Mouse (Mus musculus) layer of hippocampus, adult 2 months (tissue): ENCODE measurements around the gene Abca2. TPM values are rescaled to one million over a fixed set of nuclear protein-coding genes. Genes with fewer than 3 reads are reported as not detected.

ENCODE experiments used
- DNase-seq, 2 experiments: peaks; one replicate each; pipeline ENCODE4 v3.0.0; 2022; ENCODE audit warnings: low spot score in 2 of 2
- H3K27ac ChIP-seq: fragments of 200-600 bp; 2 replicates; pipeline ENCODE4 v1.8.1; 2022
- H3K4me3 ChIP-seq: fragments of 200-600 bp; 2 replicates; pipeline ENCODE4 v1.8.1; 2022; ENCODE audit warnings: mild to moderate bottlenecking
- CTCF ChIP-seq: fragments of 200-600 bp; conservative IDR thresholded peaks from 2 replicates; pipeline ENCODE4 v1.8.1; 2022; ENCODE audit warnings: antibody characterized with exemption, mild to moderate bottlenecking, moderate library complexity
- long read RNA-seq, 2 experiments: library from polyadenylated mRNA; stranded (forward); transcript quantifications; one replicate each; pipeline ENCODE4 v2.0.0; 2021; ENCODE audit warnings: borderline mapping rate in 2 of 2
- total RNA-seq, 2 experiments: library from RNA; stranded (reverse); gene quantifications; 2 replicates each; pipeline ENCODE4 v1.2.3; 2021

The Abca2 gene
- 100 to 1,000 TPM; 159 to 167 TPM for total RNA-seq
- long read RNA-seq, experiment 1, full-length matches to known transcripts, result 24 of 133 reads
- long read RNA-seq, experiment 1, partial matches to known transcripts, result 83 of 133 reads
- long read RNA-seq, experiment 1, other reads (novel, unspliced or antisense), result 26 of 133 reads
- long read RNA-seq, experiment 2, full-length matches to known transcripts, result 25 of 163 reads
- long read RNA-seq, experiment 2, partial matches to known transcripts, result 98 of 163 reads
- long read RNA-seq, experiment 2, other reads (novel, unspliced or antisense), result 40 of 163 reads

- peak within 1 kb of the TSS; percentile 95 for H3K27ac ChIP-seq
- TF ChIP-seq CTCF, result peak; percentile 92
- peak; percentile 95 to 96 for DNase-seq
These were observed at the start of gene Abca2 for GRCm38 (mm10) chr2:25428442-25429236. Gene Abca2, plus strand, starts transcription at chr2:25428703.

GRCm38 (mm10) chr2:25384492-25384891 lies 44.0 kb upstream of the Abca2 start:
- no peak overlapping the region for H3K27ac ChIP-seq
- TF ChIP-seq CTCF, result no peak
- H3K4me3 ChIP-seq, result no peak overlapping the region
- no peak for DNase-seq

More at GRCm38 (mm10) chr2:25428442-25429236, at the start of gene Abca2:
- H3K4me3 ChIP-seq, result peak within 1 kb of the TSS; percentile 87

GRCm38 (mm10) chr2:25391266-25391665 lies 37.2 kb upstream of the Abca2 start:
- TF ChIP-seq CTCF, result no peak
- DNase-seq, result no peak
- H3K4me3 ChIP-seq, result no peak overlapping the region
- no peak overlapping the region for H3K27ac ChIP-seq

- H3K4me3 ChIP-seq, result no peak overlapping the region
- DNase-seq, result peak; percentile 52 to 54
- peak overlapping the region; percentile 77 for H3K27ac ChIP-seq
- TF ChIP-seq CTCF, result no peak
These were observed 34.0 kb upstream of the Abca2 start for GRCm38 (mm10) chr2:25394281-25395221.

GRCm38 (mm10) chr2:25395721-25396596 lies 32.5 kb upstream of the Abca2 start, which contains the start of gene Entpd2:
Gene Entpd2, plus strand, starts transcription at chr2:25395874.
- Histone ChIP-seq H3K27ac (peak within 1 kb of the TSS; percentile 77), H3K4me3 (peak within 1 kb of the TSS; percentile 56)
- DNase-seq, result no peak
- peak; percentile 42; the same call in 1 of the 2 replicates for TF ChIP-seq CTCF

- TF ChIP-seq CTCF, result no peak
- H3K27ac ChIP-seq, result peak overlapping the region; percentile 77
- peak in 1 of 2 experiments; percentile 60 for DNase-seq
- peak overlapping the region; percentile 56 for H3K4me3 ChIP-seq
These were observed 31.9 kb upstream of the Abca2 start for GRCm38 (mm10) chr2:25396597-25396983.

- peak overlapping the region; percentile 77 for H3K27ac ChIP-seq
- TF ChIP-seq CTCF, result no peak
- no peak for DNase-seq
- H3K4me3 ChIP-seq, result peak overlapping the region; percentile 56; the same call in 1 of the 2 replicates
These were observed 31.5 kb upstream of the Abca2 start for GRCm38 (mm10) chr2:25397010-25397409.

- TF ChIP-seq CTCF, result no peak
These were observed 30.4 kb upstream of the Abca2 start for GRCm38 (mm10) chr2:25398065-25398464.

GRCm38 (mm10) chr2:25399051-25399450 lies 29.5 kb upstream of the Abca2 start, which contains the start of gene Npdc1:
Gene Npdc1, plus strand, starts transcription at chr2:25399351.
- no peak for DNase-seq
- H3K4me3 ChIP-seq, result no peak within 1 kb of the TSS

More at GRCm38 (mm10) chr2:25398065-25398464, 30.4 kb upstream of the Abca2 start:
- no peak overlapping the region for H3K27ac ChIP-seq
- DNase-seq, result no peak
- no peak overlapping the region for H3K4me3 ChIP-seq

GRCm38 (mm10) chr2:25400291-25400690 lies 28.2 kb upstream of the Abca2 start:
- TF ChIP-seq CTCF, result no peak
- Histone ChIP-seq H3K27ac (0 out of 2 replicates have a peak overlapping the region, but pooled peaks have one; percentile 14), H3K4me3 (peak overlapping the region; percentile 47; the same call in 1 of the 2 replicates)
- DNase-seq, result no peak

More at GRCm38 (mm10) chr2:25399051-25399450, 29.5 kb upstream of the Abca2 start, which contains the start of gene Npdc1:
- TF ChIP-seq CTCF, result no peak
- H3K27ac ChIP-seq, result no peak within 1 kb of the TSS

GRCm38 (mm10) chr2:25400764-25401163 lies 27.7 kb upstream of the Abca2 start:
- Histone ChIP-seq H3K27ac (0 out of 2 replicates have a peak overlapping the region, but pooled peaks have one; percentile 14), H3K4me3 (peak overlapping the region; percentile 47)
- peak; percentile 44 to 70 for DNase-seq
- TF ChIP-seq CTCF, result peak; percentile 90
